Mouse (Mus musculus) G1E (cell line): ENCODE results near the gene Gm44790.

Experiments used
- CTCF ChIP-seq: IDR thresholded peaks from 2 replicates; pipeline ENCODE4 v1.5.1; 2012; ENCODE audit warnings: low read depth, low read length, inconsistent platforms, mixed read lengths
- GATA1 ChIP-seq: IDR thresholded peaks from 2 replicates; pipeline ENCODE4 v1.6.1; 2012; ENCODE audit warnings: borderline replicate concordance, low read length, inconsistent platforms, mixed read lengths
- TAL1 ChIP-seq: conservative IDR thresholded peaks from 2 replicates; pipeline ENCODE4 v1.6.1; 2012; ENCODE audit warnings: low read depth, low read length, inconsistent platforms, mixed read lengths

- TF ChIP-seq CTCF = no peak
- no peak for TF ChIP-seq GATA1
- TF ChIP-seq TAL1 = no peak
These were observed 41.8 kb upstream of the Gm44790 start for GRCm38 (mm10) chr6:86384692-86385091.
